Mouse (Mus musculus): ENCODE results near the gene Actl6b.

The Actl6b gene

DNA sequence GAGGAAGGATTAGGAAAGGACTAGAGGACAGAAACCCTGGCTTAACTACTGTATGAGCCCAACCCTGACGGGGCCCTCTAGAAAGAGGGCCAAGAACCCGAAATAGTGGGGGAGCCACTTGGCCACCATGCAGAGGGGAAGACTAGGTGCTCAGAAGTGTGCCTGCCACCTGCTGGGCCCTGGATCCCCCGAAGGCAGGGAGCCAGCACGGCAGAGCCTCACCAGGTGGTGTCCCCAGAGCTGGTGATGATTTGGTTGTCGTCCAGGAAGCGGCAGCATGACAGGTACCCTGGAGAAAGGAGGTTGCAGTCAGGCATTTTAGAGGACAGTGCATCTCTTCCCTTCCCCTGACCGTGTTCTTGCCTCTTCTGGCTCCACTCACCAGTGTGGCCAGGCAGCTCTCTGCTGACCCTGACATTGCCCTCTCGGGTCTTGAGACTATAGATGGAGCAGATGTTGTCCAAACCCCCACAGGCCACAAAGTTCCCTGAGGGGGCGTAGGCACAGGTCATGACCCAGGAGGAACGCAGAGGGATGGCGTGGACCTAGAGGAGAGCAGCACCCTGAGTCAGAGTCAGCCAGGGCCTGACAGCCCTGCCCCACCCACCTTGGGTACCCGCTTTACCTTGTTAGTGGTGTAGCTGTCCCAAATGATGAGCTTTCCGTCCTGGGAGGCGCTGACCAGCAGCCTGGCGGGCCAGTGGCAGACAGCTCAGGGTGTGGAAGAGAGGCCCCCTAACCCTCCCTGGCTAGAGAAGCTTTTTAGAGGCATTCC, 23.9 kb upstream of the Actl6b start:
- DNase-seq (ENCODE audit: low spot score in 2 of 2): no peak

DNA sequence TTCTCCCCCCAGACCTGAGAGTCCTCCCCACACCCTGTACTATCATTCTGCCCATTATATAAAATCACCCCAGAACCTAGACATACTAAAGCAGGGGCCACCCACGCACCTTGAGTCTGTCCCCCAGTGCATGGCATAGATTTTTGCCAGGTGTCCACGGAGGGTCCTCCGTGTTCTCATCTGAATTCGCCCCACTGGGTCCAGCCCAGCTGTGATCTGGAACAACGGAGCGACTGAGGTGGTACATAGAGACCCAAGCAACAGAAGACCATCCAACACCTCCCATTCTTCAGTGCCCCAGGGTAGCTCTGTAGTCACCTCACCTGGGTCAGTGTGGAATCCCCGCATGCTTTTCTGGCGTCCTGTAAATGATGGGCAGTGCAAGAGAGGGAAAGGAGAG, 23.2 kb upstream of the Actl6b start:
- no peak for DNase-seq (ENCODE audit: low spot score in 2 of 2)

GRCm38 (mm10) chr5:137530588-137531413, 22.5 kb upstream of the Actl6b start:
- no peak for DNase-seq (ENCODE audit: low spot score in 2 of 2)

- peak in 1 of 2 experiments; percentile 61 for DNase-seq (ENCODE audit: low spot score in 2 of 2)
Measured at GRCm38 (mm10) chr5:137531414-137532130, 21.7 kb upstream of the Actl6b start.

GRCm38 (mm10) chr5:137532131-137532807, 21.0 kb upstream of the Actl6b start:
- no peak for DNase-seq (ENCODE audit: low spot score in 2 of 2)

DNA sequence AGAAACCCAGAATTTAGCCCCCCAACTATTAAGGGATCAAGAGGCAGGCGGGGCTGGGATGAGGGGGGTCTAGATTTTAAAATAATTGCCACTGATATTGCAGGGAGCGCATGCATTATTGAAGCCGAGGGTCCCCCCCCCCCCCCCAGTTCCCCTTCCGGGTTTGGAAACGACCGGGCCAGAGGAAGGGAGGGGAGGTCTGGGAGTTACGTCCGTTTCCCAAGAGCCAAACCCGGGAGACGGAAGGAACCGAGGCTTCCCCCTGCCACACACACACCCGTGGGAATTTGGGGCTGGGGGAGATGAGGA, 20.6 kb upstream of the Actl6b start:
- DNase-seq (ENCODE audit: low spot score in 2 of 2): no peak

DNA sequence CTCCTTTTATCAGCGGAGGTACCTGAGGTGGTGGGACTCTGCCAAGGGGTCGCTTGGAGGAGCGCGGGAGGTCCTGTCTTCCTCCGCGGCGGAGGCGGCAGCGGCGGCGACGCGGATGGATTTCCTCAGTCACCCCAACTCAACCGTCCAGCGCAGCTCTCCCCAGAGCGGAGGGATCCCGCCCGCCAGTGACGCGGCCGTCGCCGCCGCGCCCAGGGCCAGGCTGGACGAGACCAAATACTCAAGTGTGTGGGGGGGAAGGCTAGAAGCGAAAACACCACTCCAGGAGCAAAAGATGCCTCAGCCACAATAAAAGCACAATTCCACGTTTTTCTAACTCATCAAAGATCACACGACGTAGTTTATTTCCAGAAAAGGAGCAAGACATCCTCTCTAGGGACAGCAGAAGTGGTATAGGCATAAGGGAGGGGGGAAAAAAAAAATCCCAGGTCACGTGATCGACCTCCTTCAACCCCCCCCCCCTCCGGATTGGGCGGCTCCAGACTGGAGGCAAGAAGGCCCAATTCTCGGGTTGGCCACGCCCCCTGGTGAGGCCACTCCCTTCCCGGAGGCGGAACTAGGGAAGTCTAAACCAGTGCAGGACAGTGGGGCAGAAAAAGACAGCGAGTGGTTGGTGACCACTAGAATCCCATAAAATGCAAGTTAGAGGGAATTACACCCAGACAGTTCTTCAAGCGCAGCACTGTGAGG, 20.0 kb upstream of the Actl6b start, which contains the start of the genes Epo and Gnb2:
Gene Epo (minus strand): TSS at position 126 of the 711 bp plus-strand sequence.
Gene Gnb2 (minus strand): TSS at position 394 of the 711 bp plus-strand sequence.
- peak; percentile 96 to 97 for DNase-seq (ENCODE audit: low spot score in 2 of 2)

DNA sequence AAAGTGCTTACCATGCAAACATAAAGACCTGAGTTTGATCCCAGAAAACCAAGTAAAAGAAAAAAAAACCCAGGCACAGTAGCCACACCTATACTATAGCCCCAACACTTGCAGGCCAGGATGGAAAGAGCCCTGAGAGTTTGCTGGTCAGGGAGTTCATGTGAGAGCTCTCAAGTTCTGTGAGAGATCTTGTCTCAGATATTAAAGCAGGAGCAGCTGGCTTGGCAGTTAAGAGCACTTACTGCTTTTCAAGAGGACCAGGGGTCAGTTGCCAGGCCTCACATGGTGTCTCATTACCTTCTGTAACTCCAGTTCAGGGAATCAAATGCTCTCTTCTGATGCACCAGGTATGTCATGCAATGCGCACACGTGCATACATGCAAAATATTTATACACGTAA, 18.6 kb upstream of the Actl6b start:
- DNase-seq (ENCODE audit: low spot score in 2 of 2): no peak

DNA sequence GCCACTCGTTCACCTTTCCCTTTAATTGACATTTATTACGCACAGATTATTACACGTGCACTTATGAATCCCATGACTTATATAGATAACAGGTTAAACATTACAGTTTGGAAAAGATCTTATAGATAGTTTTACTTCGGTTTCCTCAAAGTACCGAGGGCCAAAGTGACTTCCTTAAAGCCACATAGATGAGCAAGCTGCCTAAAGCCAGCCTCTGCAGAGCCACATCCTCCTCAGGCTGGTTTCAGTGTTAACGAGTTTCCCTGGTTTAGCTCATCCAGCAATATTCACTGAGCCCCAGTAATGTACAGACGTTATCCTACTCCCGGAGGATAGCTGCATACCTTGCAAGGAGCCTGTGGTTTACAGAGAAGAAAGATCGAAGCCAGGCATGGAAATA, 18.0 kb upstream of the Actl6b start:
- no peak for DNase-seq (ENCODE audit: low spot score in 2 of 2)

DNA sequence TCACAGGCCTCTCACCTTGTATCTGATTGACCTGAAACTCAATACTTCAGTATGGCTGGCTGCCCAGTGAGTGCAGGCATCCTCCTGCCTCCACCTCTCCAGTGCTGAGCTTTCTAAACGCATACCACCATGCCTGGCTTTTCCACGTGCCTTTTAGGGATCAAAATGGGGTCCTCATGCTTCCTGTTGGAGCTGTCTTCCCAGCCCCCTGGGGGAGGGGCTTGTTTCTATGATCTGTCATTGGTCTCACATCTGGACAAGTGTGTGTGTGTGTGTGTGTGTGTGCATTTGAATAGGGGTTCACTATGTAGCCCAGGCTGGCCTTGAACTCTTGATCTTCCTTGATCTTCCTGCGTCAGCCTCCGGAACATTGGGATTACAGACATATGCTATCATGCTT, 15.9 kb upstream of the Actl6b start:
- DNase-seq (ENCODE audit: low spot score in 2 of 2): no peak

- DNase-seq (ENCODE audit: low spot score in 2 of 2): no peak
Measured at GRCm38 (mm10) chr5:137539291-137539801, 14.0 kb upstream of the Actl6b start.

DNA sequence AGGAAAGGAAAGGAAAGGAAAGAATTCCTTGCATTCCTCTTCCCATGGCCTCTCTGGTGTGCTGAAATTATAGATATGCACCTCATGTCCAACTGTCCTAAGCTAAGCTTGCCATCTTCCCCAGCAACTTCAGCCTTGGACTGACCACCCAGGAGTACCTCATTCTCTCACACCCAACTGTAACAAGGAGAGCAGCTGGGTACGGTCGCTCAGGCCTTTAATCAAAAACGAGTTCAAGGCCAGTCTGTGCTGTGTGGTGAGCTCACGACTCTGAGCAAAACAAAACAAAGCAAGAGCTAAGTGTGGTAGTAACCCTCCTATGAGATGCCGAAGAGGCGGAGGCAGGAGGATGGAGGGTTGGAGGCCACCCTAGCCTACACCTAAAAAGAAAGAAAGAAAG, 12.3 kb upstream of the Actl6b start:
- DNase-seq (ENCODE audit: low spot score in 2 of 2): no peak

GRCm38 (mm10) chr5:137541768-137542540, 11.4 kb upstream of the Actl6b start:
- no peak for DNase-seq (ENCODE audit: low spot score in 2 of 2)

DNA sequence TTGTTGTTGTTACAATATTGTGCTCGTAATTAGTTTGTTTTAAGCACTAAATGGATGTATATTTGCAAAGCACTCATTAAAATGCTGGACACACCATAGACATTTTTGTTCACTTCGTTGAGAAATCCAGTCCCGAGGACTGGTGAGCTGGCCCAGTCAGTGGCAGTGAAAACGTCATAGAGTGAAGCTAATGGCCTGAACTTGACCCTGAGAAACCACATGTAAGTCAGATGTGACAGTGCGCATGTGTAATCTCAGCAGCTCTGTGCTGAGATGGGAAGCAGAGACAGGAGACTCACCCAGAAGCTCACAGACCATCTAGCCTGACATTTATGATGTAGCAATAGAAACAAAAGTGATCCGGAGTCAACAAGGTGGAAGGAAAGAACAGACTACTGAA, 8.4 kb upstream of the Actl6b start:
- no peak for DNase-seq (ENCODE audit: low spot score in 2 of 2)

DNA sequence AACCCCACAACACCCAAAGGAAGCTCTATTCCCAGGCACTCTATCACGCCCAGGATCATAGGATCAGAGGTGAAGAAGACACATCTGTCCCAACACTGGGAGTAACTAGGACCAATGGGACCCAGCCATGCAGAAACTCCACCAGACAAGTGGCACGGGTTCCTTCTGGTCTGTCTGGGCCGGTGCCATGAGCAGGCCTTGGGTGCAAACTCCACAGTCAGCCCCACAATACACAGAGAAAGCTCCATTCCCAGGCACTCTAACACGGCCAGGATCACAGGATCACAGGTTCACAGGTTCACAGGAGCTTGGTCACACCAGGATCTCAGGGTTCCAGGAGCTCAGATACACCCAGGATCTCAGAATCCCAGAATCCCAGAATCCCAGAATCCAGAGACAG, 7.7 kb upstream of the Actl6b start:
- no peak for DNase-seq (ENCODE audit: low spot score in 2 of 2)

- DNase-seq (ENCODE audit: low spot score in 2 of 2): no peak
Measured at GRCm38 (mm10) chr5:137549840-137550239, 3.5 kb upstream of the Actl6b start.

GRCm38 (mm10) chr5:137551119-137551518, 2.2 kb upstream of the Actl6b start:
- no peak for DNase-seq (ENCODE audit: low spot score in 2 of 2)

GRCm38 (mm10) chr5:137553000-137553399, 317 bp upstream of the Actl6b start:
- DNase-seq (ENCODE audit: low spot score in 2 of 2): no peak

GRCm38 (mm10) chr5:137553898-137554297, 581 bp downstream of the Actl6b start:
- no peak for DNase-seq (ENCODE audit: low spot score in 2 of 2)

DNA sequence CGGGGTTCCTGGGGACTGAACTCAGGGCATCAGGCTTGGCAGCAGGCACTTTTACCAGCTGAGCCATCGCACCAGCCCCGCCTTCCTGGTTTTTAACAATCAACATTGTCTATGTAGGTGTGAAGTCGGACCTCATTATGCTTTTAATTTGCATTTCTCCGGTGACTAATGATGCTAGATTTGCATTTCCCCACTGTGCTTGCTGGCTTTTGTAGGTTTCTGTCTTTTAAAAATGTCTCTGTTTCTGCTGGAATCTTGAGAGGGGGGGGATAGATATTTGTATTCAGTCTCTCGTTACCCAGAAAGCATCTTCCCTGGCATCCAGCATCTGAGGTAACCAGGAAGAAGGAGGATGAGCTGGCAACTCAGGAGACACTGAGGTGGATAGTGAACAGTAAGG, 8.2 kb downstream of the Actl6b start:
- DNase-seq (ENCODE audit: low spot score in 2 of 2): no peak

Data from urinary bladder, adult 18-20 months (tissue).